Mouse (Mus musculus): ENCODE data around the gene Clk1.

GRCm38 (mm10) chr1:58447766-58448165 lies 23.9 kb upstream of the Clk1 start:
- TF ChIP-seq CTCF (IDR thresholded peaks at IDR 0.05; ENCODE audit: borderline replicate concordance, insufficient read depth, low read depth, low read length), result no peak
- TF ChIP-seq POLR2A (IDR thresholded peaks at IDR 0.05; ENCODE audit: borderline replicate concordance, insufficient read depth, low read length), result no peak
